Mouse (Mus musculus): ENCODE data around the gene Slc25a31. TPM values are rescaled to one million over a fixed set of nuclear protein-coding genes. Genes with fewer than 3 reads are reported as not detected.

The Slc25a31 gene
- polyA plus RNA-seq, 1 experiment from 2014 or later = 0.30 TPM

GRCm38 (mm10) chr3:40682404-40682803, 26.3 kb upstream of the Slc25a31 start:
- H3K9ac ChIP-seq (ENCODE audit: low read length) = no peak overlapping the region
- H3K4me1 ChIP-seq (ENCODE audit: control insufficient read depth, insufficient read depth, low read length) = no peaks in the 10 kb centered on the region
- no peak for ATAC-seq (ENCODE audit: insufficient read depth, low FRiP score)
- H3K4me3 ChIP-seq (replicated peaks; ENCODE audit: low read length) = no peak overlapping the region
- no peaks in the 10 kb centered on the region for H3K27me3 ChIP-seq (ENCODE audit: control insufficient read depth, insufficient read depth, low read length)
- H3K9me3 ChIP-seq (replicated peaks; ENCODE audit: control insufficient read depth, low read length) = no peaks in the 10 kb centered on the region
- no peaks in the 10 kb centered on the region for H3K36me3 ChIP-seq (ENCODE audit: control insufficient read depth, insufficient read depth, low read length)
- WGBS = 55% methylated on average over 11 of the region's 11 CpGs
- no peak overlapping the region for H3K27ac ChIP-seq (ENCODE audit: low read length)
- no peak overlapping the region for H3K4me2 ChIP-seq (ENCODE audit: low read depth, low read length)

- no peaks in the 10 kb centered on the region for H3K36me3 ChIP-seq (ENCODE audit: control insufficient read depth, insufficient read depth, low read length)
- H3K4me3 ChIP-seq (replicated peaks; ENCODE audit: low read length) = no peak overlapping the region
- H3K9ac ChIP-seq (ENCODE audit: low read length) = no peak overlapping the region
- no peak for ATAC-seq (ENCODE audit: insufficient read depth, low FRiP score)
- no peaks in the 10 kb centered on the region for H3K9me3 ChIP-seq (replicated peaks; ENCODE audit: control insufficient read depth, low read length)
- H3K27me3 ChIP-seq (ENCODE audit: control insufficient read depth, insufficient read depth, low read length) = no peaks in the 10 kb centered on the region
- H3K27ac ChIP-seq (ENCODE audit: low read length) = no peak overlapping the region
- no peak overlapping the region for H3K4me2 ChIP-seq (ENCODE audit: low read depth, low read length)
- WGBS = 90% methylated on average over 18 of the region's 18 CpGs
- H3K4me1 ChIP-seq (ENCODE audit: control insufficient read depth, insufficient read depth, low read length) = no peaks in the 10 kb centered on the region
Observed at GRCm38 (mm10) chr3:40683171-40683570, 25.5 kb upstream of the Slc25a31 start.

GRCm38 (mm10) chr3:40685855-40686515, 22.7 kb upstream of the Slc25a31 start:
- Histone ChIP-seq H3K9ac (ENCODE audit: low read length) (no peak overlapping the region), H3K36me3 (ENCODE audit: control insufficient read depth, insufficient read depth, low read length) (no peaks in the 10 kb centered on the region), H3K4me1 (ENCODE audit: control insufficient read depth, insufficient read depth, low read length) (no peaks in the 10 kb centered on the region), H3K4me3 (replicated peaks; ENCODE audit: low read length) (no peak overlapping the region), H3K27me3 (ENCODE audit: control insufficient read depth, insufficient read depth, low read length) (no peaks in the 10 kb centered on the region), H3K27ac (ENCODE audit: low read length) (no peak overlapping the region), H3K9me3 (replicated peaks; ENCODE audit: control insufficient read depth, low read length) (no peaks in the 10 kb centered on the region), H3K4me2 (ENCODE audit: low read depth, low read length) (no peak overlapping the region)
- WGBS = 23% methylated on average over 3 of the region's 3 CpGs
- no peak for ATAC-seq (ENCODE audit: insufficient read depth, low FRiP score)

GRCm38 (mm10) chr3:40686836-40687235, 21.8 kb upstream of the Slc25a31 start:
- 59% methylated on average over 9 of the region's 9 CpGs for WGBS
- Histone ChIP-seq H3K9me3 (replicated peaks; ENCODE audit: control insufficient read depth, low read length) (no peaks in the 10 kb centered on the region), H3K4me3 (replicated peaks; ENCODE audit: low read length) (no peak overlapping the region), H3K4me1 (ENCODE audit: control insufficient read depth, insufficient read depth, low read length) (no peaks in the 10 kb centered on the region), H3K36me3 (ENCODE audit: control insufficient read depth, insufficient read depth, low read length) (no peaks in the 10 kb centered on the region), H3K27ac (ENCODE audit: low read length) (no peak overlapping the region), H3K9ac (ENCODE audit: low read length) (no peak overlapping the region), H3K4me2 (ENCODE audit: low read depth, low read length) (no peak overlapping the region), H3K27me3 (ENCODE audit: control insufficient read depth, insufficient read depth, low read length) (no peaks in the 10 kb centered on the region)
- ATAC-seq (ENCODE audit: insufficient read depth, low FRiP score) = no peak

GRCm38 (mm10) chr3:40687588-40687987, 21.1 kb upstream of the Slc25a31 start:
- WGBS = 72% methylated on average over 3 of the region's 3 CpGs
- ATAC-seq (ENCODE audit: insufficient read depth, low FRiP score) = no peak
- no peak overlapping the region for H3K27ac ChIP-seq (ENCODE audit: low read length)
- H3K4me2 ChIP-seq (ENCODE audit: low read depth, low read length) = no peak overlapping the region
- H3K4me1 ChIP-seq (ENCODE audit: control insufficient read depth, insufficient read depth, low read length) = no peaks in the 10 kb centered on the region
- no peaks in the 10 kb centered on the region for H3K9me3 ChIP-seq (replicated peaks; ENCODE audit: control insufficient read depth, low read length)
- no peak overlapping the region for H3K4me3 ChIP-seq (replicated peaks; ENCODE audit: low read length)
- no peaks in the 10 kb centered on the region for H3K36me3 ChIP-seq (ENCODE audit: control insufficient read depth, insufficient read depth, low read length)
- no peaks in the 10 kb centered on the region for H3K27me3 ChIP-seq (ENCODE audit: control insufficient read depth, insufficient read depth, low read length)
- H3K9ac ChIP-seq (ENCODE audit: low read length) = no peak overlapping the region

- Histone ChIP-seq H3K9ac (ENCODE audit: low read length) (no peak overlapping the region), H3K27ac (ENCODE audit: low read length) (no peak overlapping the region), H3K4me2 (ENCODE audit: low read depth, low read length) (no peak overlapping the region), H3K27me3 (ENCODE audit: control insufficient read depth, insufficient read depth, low read length) (no peaks in the 10 kb centered on the region), H3K4me3 (replicated peaks; ENCODE audit: low read length) (no peak overlapping the region), H3K36me3 (ENCODE audit: control insufficient read depth, insufficient read depth, low read length) (no peaks in the 10 kb centered on the region; the same call in 1 of the 2 replicates), H3K9me3 (replicated peaks; ENCODE audit: control insufficient read depth, low read length) (no peaks in the 10 kb centered on the region), H3K4me1 (ENCODE audit: control insufficient read depth, insufficient read depth, low read length) (peaks cover 3% of the 10 kb centered on the region; the same call in 1 of the 2 replicates)
- 82% methylated on average over 6 of the region's 6 CpGs for WGBS
- no peak for ATAC-seq (ENCODE audit: insufficient read depth, low FRiP score)
Observed at GRCm38 (mm10) chr3:40691566-40691965, 17.1 kb upstream of the Slc25a31 start.

- 76% methylated on average over 10 of the region's 10 CpGs for WGBS
- no peak for ATAC-seq (ENCODE audit: insufficient read depth, low FRiP score)
Observed at GRCm38 (mm10) chr3:40693435-40693834, 15.2 kb upstream of the Slc25a31 start.

GRCm38 (mm10) chr3:40693960-40694359, 14.7 kb upstream of the Slc25a31 start:
- no peak overlapping the region for H3K4me3 ChIP-seq (replicated peaks; ENCODE audit: low read length)
- no peak for ATAC-seq (ENCODE audit: insufficient read depth, low FRiP score)
- no peaks in the 10 kb centered on the region for H3K27me3 ChIP-seq (ENCODE audit: control insufficient read depth, insufficient read depth, low read length)
- H3K9me3 ChIP-seq (replicated peaks; ENCODE audit: control insufficient read depth, low read length) = no peaks in the 10 kb centered on the region
- 60% methylated on average over 7 of the region's 7 CpGs for WGBS
- no peak overlapping the region for H3K27ac ChIP-seq (ENCODE audit: low read length)
- H3K4me2 ChIP-seq (ENCODE audit: low read depth, low read length) = no peak overlapping the region
- H3K36me3 ChIP-seq (ENCODE audit: control insufficient read depth, insufficient read depth, low read length) = no peaks in the 10 kb centered on the region; the same call in 1 of the 2 replicates
- H3K4me1 ChIP-seq (ENCODE audit: control insufficient read depth, insufficient read depth, low read length) = peaks cover 3% of the 10 kb centered on the region; the same call in 1 of the 2 replicates
- H3K9ac ChIP-seq (ENCODE audit: low read length) = no peak overlapping the region

More at GRCm38 (mm10) chr3:40693435-40693834, 15.2 kb upstream of the Slc25a31 start:
- Histone ChIP-seq H3K36me3 (ENCODE audit: control insufficient read depth, insufficient read depth, low read length) (no peaks in the 10 kb centered on the region; the same call in 1 of the 2 replicates), H3K4me1 (ENCODE audit: control insufficient read depth, insufficient read depth, low read length) (peaks cover 3% of the 10 kb centered on the region; the same call in 1 of the 2 replicates), H3K4me3 (replicated peaks; ENCODE audit: low read length) (no peak overlapping the region), H3K27ac (ENCODE audit: low read length) (no peak overlapping the region), H3K4me2 (ENCODE audit: low read depth, low read length) (no peak overlapping the region), H3K27me3 (ENCODE audit: control insufficient read depth, insufficient read depth, low read length) (no peaks in the 10 kb centered on the region), H3K9ac (ENCODE audit: low read length) (no peak overlapping the region), H3K9me3 (replicated peaks; ENCODE audit: control insufficient read depth, low read length) (no peaks in the 10 kb centered on the region)

GRCm38 (mm10) chr3:40694438-40694837, 14.2 kb upstream of the Slc25a31 start:
- H3K27me3 ChIP-seq (ENCODE audit: control insufficient read depth, insufficient read depth, low read length) = no peaks in the 10 kb centered on the region
- H3K4me1 ChIP-seq (ENCODE audit: control insufficient read depth, insufficient read depth, low read length) = peaks cover 3% of the 10 kb centered on the region; the same call in 1 of the 2 replicates
- H3K4me3 ChIP-seq (replicated peaks; ENCODE audit: low read length) = no peak overlapping the region
- no peak overlapping the region for H3K9ac ChIP-seq (ENCODE audit: low read length)
- 42% methylated on average over 2 of the region's 2 CpGs for whole genome bisulfite sequencing
- H3K27ac ChIP-seq (ENCODE audit: low read length) = no peak overlapping the region
- no peaks in the 10 kb centered on the region; the same call in 1 of the 2 replicates for H3K36me3 ChIP-seq (ENCODE audit: control insufficient read depth, insufficient read depth, low read length)
- no peak overlapping the region for H3K4me2 ChIP-seq (ENCODE audit: low read depth, low read length)
- H3K9me3 ChIP-seq (replicated peaks; ENCODE audit: control insufficient read depth, low read length) = no peaks in the 10 kb centered on the region
- no peak for ATAC-seq (ENCODE audit: insufficient read depth, low FRiP score)

Data from stomach, embryonic 16.5 days (tissue).